11 mouse cellular contexts compared by ENCODE assay signal in genomic region chr4:109256791-109257190, GRCm38 (mm10). TPM values are rescaled to one million over a fixed set of nuclear protein-coding genes. Genes with fewer than 3 reads are reported as not detected.
"Had no signal": no experiment of that assay in that cellular context is flagged by ENCODE, and none has a peak within 500 bp of the region (broad histone marks: within the 10 kb centered on the region; RNA-seq: fewer than 3 reads in every experiment).

No protein-coding gene starts in this region.

- H3K4me2 ChIP-seq: limb, embryonic 12.5 days; lung, embryonic 14.5 days; midbrain, embryonic 12.5 days; neural tube, embryonic 13.5 days had no signal

- H3K27me3 ChIP-seq: limb, embryonic 12.5 days; midbrain, embryonic 12.5 days; neural tube, embryonic 13.5 days had no signal

- H3K36me3 ChIP-seq: limb, embryonic 12.5 days; midbrain, embryonic 12.5 days; neural tube, embryonic 13.5 days had no signal

- H3K4me3 ChIP-seq: limb, embryonic 12.5 days; midbrain, embryonic 12.5 days; neural tube, embryonic 13.5 days had no signal

- H3K4me1 ChIP-seq: midbrain, embryonic 12.5 days; neural tube, embryonic 13.5 days had no signal

- H3K27ac ChIP-seq: limb, embryonic 12.5 days; midbrain, embryonic 12.5 days; neural tube, embryonic 13.5 days had no signal

- H3K9me3 ChIP-seq: limb, embryonic 12.5 days; midbrain, embryonic 12.5 days; neural tube, embryonic 13.5 days had no signal

- H3K9ac ChIP-seq: limb, embryonic 12.5 days; lung, embryonic 14.5 days; midbrain, embryonic 12.5 days; neural tube, embryonic 13.5 days had no signal

- DNase-seq: kidney, adult 8-10 months; kidney, postnatal 25 days; layer of hippocampus, postnatal 36 days; lung, embryonic 14.5 days; lung, postnatal 14 days had no signal

- ATAC-seq: intestine, postnatal 0 days; midbrain, embryonic 16.5 days had no signal

RNA-seq across cellular contexts. Expression of gene Calr4, which starts 22.5 kb away (rescaled TPM):
- total RNA-seq: liver, adult 2 months had no signal
- polyA plus RNA-seq: limb, embryonic 12.5 days; liver, adult 2 months; lung, embryonic 14.5 days had no signal
